Mouse (Mus musculus) hindbrain, embryonic 11.5 days (tissue): Measurements from ENCODE around the gene Ankrd11. TPM values are rescaled to one million over a fixed set of nuclear protein-coding genes. Genes with fewer than 3 reads are reported as not detected.

Source experiments
- ATAC-seq: fragments of 200-750 bp; cut with Nextera tagmentation; 2 replicates; pipeline ENCODE4 v1.8.0; 2017; ENCODE audit warnings: mild to moderate bottlenecking, moderate TSS enrichment, moderate library complexity; ENCODE audit not compliant: low FRiP score
- DNase-seq: peaks from one replicate; pipeline ENCODE4 v3.0.0-alpha.2; 2015; ENCODE audit warnings: low spot score
- H3K27ac ChIP-seq: fragments of 300-500 bp; sonication (generic); 2 replicates; pipeline ENCODE4 v1.5.1; 2014; ENCODE audit warnings: mild to moderate bottlenecking, low read depth, low read length
- H3K27me3 ChIP-seq: fragments of 300-500 bp; sonication (generic); 2 replicates; pipeline ENCODE4 v1.6.1; 2014; ENCODE audit warnings: mild to moderate bottlenecking, low read length, moderate library complexity, mixed read lengths; ENCODE audit not compliant: control insufficient read depth, insufficient read depth
- H3K36me3 ChIP-seq: fragments of 300-500 bp; sonication (generic); 2 replicates; pipeline ENCODE4 v1.6.1; 2014; ENCODE audit warnings: mild to moderate bottlenecking, low read length, moderate library complexity, mixed read lengths; ENCODE audit not compliant: control insufficient read depth, insufficient read depth
- H3K4me1 ChIP-seq: fragments of 300-500 bp; sonication (generic); replicated peaks from 2 replicates; pipeline ENCODE4 v1.6.1; 2014; ENCODE audit warnings: low read length, mixed read lengths; ENCODE audit not compliant: control insufficient read depth, insufficient read depth
- H3K4me2 ChIP-seq: fragments of 300-500 bp; sonication (generic); replicated peaks from 2 replicates; pipeline ENCODE4 v1.6.1; 2014; ENCODE audit warnings: mild to moderate bottlenecking, low read depth, low read length
- H3K4me3 ChIP-seq: fragments of 300-500 bp; sonication (generic); 2 replicates; pipeline ENCODE4 v1.5.1; 2014; ENCODE audit warnings: low read depth, low read length
- H3K9ac ChIP-seq: fragments of 300-500 bp; sonication (generic); 2 replicates; pipeline ENCODE4 v1.6.1; 2014; ENCODE audit warnings: low read depth, low read length
- H3K9me3 ChIP-seq: fragments of 300-500 bp; sonication (generic); 2 replicates; pipeline ENCODE4 v1.6.1; 2016; ENCODE audit warnings: low read length; ENCODE audit not compliant: control insufficient read depth
- WGBS: fragments of 180-500 bp; shearing (Covaris S2); extraction: QIAGEN DNeasy Blood & Tissue Kit; methylation state at CpG from one replicate; pipeline ENCODE4 v1.1.7; 2014; 5-methylcytosine and 5-hydroxymethylcytosine counted together
- polyA plus RNA-seq: library from polyadenylated mRNA; unstranded; fragments of >200 nt; fragmentation: Nextera tagmentation; extraction: Ambion mirVana; gene quantifications from 2 replicates; pipeline ENCODE4 v1.2.1, GENCODE M21; 2014

The Ankrd11 gene
- polyA plus RNA-seq, 1 experiment from 2014 or later: 52.7 TPM

DNA sequence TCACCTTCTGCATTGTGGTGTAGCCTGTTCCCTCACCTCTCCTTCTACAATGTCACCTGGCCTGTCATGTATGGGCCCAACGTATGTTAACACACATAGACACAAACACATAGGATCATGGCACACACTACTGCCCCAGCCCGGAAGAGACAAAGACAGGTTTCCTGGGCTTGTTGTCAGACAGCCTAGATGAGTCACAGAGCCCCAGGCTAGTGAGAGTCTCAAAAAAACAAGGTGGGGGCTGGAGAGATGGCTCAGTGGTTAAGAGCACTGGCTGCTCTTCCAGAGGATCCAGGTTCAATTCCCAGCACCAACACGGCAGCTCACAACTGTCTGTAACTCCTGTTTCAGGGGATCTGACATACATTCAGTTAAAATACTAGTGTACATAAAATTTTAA lies 163.8 kb downstream of the Ankrd11 start:
- Histone ChIP-seq H3K27ac (no peak overlapping the region), H3K9me3 (no peaks in the 10 kb centered on the region), H3K27me3 (no peaks in the 10 kb centered on the region), H3K4me1 (no peaks in the 10 kb centered on the region), H3K36me3 (0 out of 2 replicates have a peak, but pooled peaks cover 3% of the 10 kb centered on the region), H3K9ac (no peak overlapping the region), H3K4me2 (no peak overlapping the region), H3K4me3 (no peak overlapping the region)
- 85% methylated on average over 3 of the region's 3 CpGs for WGBS
- no peak for DNase-seq
- ATAC-seq: no peak

DNA sequence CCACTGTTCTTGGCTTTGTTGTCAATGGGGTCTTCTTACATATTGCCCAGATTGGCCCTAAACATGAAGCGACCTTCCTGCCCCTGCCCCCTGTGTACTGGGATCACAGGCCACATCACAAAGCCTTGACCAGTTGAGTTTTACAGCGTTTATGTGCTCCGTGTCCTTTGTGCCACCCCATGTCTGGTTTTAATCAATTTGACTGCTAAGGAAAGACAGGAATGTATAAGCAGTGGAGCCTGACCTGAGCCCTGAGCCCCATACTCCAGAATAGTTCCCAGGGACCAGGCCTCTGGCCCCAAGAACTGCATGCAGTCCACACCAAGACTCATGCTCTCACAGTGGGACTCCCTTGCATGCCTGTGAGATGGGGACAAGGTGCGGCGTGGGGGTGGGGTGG lies 166.9 kb downstream of the Ankrd11 start:
- Histone ChIP-seq H3K27ac (no peak overlapping the region), H3K9ac (no peak overlapping the region), H3K36me3 (no peaks in the 10 kb centered on the region), H3K4me3 (no peak overlapping the region), H3K27me3 (no peaks in the 10 kb centered on the region), H3K4me2 (no peak overlapping the region), H3K9me3 (no peaks in the 10 kb centered on the region), H3K4me1 (no peaks in the 10 kb centered on the region)
- DNase-seq (no peak), ATAC-seq (no peak)
- 63% methylated on average over 5 of the region's 5 CpGs for WGBS

DNA sequence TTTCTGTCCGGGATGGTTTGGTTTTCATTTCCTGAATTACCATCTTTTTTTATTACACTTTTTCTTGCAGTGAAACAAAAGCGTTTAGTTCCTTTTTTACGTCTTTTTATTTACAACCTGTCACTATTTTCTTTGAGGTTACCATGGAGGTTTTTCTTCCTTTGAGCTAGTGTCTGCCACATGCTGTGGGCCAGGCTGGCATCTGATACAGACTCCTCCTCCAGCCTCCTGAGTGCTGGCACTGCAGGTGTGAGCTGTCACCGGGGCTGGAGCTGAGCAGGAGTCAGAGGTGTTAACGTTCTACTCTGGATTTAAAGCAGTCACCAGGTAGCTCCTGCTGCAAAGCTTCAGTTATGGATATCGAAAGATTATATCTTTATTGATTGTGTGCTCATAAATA lies 168.9 kb downstream of the Ankrd11 start:
- ATAC-seq (no peak), DNase-seq (no peak)
- Histone ChIP-seq H3K27me3 (no peaks in the 10 kb centered on the region), H3K4me2 (no peak overlapping the region), H3K9me3 (no peaks in the 10 kb centered on the region), H3K36me3 (no peaks in the 10 kb centered on the region), H3K4me3 (no peak overlapping the region), H3K27ac (no peak overlapping the region), H3K4me1 (no peaks in the 10 kb centered on the region), H3K9ac (no peak overlapping the region)
- WGBS: 53% methylated on average over 6 of the region's 6 CpGs

DNA sequence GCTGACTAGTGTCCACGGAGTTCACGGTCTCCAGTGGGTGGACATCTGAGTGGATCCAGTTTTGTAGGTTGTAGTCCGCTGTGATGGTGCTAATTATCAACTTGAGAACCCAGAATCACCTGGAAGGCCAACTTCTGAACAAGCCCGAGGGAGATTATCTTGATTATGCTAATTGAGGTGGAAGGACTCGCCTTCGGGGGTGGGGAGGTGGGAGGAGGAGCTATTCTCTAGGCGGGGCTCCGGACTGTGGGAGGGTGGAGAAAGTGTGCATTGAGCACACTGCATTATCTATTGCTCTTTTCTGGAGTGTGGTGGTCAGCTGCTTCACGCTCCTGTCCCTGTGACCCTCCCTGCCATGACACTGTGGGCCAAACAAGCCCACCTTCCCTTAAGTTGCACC lies 170.4 kb downstream of the Ankrd11 start:
- Histone ChIP-seq H3K4me2 (no peak overlapping the region), H3K9me3 (no peaks in the 10 kb centered on the region), H3K27ac (no peak overlapping the region), H3K36me3 (no peaks in the 10 kb centered on the region), H3K4me3 (no peak overlapping the region), H3K4me1 (no peaks in the 10 kb centered on the region), H3K27me3 (no peaks in the 10 kb centered on the region), H3K9ac (no peak overlapping the region)
- ATAC-seq (no peak), DNase-seq (no peak)
- WGBS: 72% methylated on average over 9 of the region's 9 CpGs

GRCm38 (mm10) chr8:122870377-122870863 lies 171.7 kb downstream of the Ankrd11 start:
- H3K36me3 ChIP-seq: no peaks in the 10 kb centered on the region
- no peak overlapping the region for H3K9ac ChIP-seq
- no peaks in the 10 kb centered on the region for H3K9me3 ChIP-seq
- ATAC-seq (no peak), DNase-seq (peak; percentile 31)
- no peaks in the 10 kb centered on the region for H3K27me3 ChIP-seq
- no peak overlapping the region for H3K4me3 ChIP-seq
- 14% methylated on average over 31 of the region's 31 CpGs for WGBS
- no peaks in the 10 kb centered on the region for H3K4me1 ChIP-seq
- H3K27ac ChIP-seq: no peak overlapping the region
- H3K4me2 ChIP-seq: peak overlapping the region; percentile 19; the same call in 1 of the 2 replicates

DNA sequence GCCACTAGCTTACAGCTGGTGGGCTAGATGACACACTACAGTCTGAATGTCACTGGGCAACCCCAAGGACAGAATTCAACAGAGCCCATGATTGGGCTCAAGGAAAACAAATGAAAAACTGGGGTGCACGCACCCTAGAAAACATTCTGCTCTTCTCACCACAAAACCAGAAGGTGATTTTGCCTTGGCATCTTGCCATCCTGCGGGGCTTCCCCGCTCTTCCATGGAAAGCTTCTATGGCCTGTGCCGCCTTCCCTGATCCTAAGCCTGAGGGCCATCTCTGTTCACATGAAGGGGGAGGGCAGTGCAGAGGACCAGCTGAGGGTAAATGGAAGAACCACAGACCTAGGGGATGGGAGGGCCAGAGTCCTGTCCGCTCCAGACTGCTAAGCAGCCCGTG lies 174.1 kb downstream of the Ankrd11 start:
- ATAC-seq (no peak), DNase-seq (no peak)
- no peaks in the 10 kb centered on the region for H3K36me3 ChIP-seq
- H3K4me1 ChIP-seq: no peaks in the 10 kb centered on the region
- WGBS: 86% methylated on average over 6 of the region's 6 CpGs
- H3K4me3 ChIP-seq: no peak overlapping the region
- no peaks in the 10 kb centered on the region for H3K27me3 ChIP-seq
- no peak overlapping the region for H3K27ac ChIP-seq
- no peak overlapping the region for H3K4me2 ChIP-seq
- no peaks in the 10 kb centered on the region for H3K9me3 ChIP-seq
- H3K9ac ChIP-seq: no peak overlapping the region

- Histone ChIP-seq H3K36me3 (no peaks in the 10 kb centered on the region), H3K27ac (no peak overlapping the region), H3K9ac (no peak overlapping the region), H3K4me3 (no peak overlapping the region), H3K4me1 (no peaks in the 10 kb centered on the region), H3K9me3 (no peaks in the 10 kb centered on the region), H3K27me3 (no peaks in the 10 kb centered on the region), H3K4me2 (no peak overlapping the region)
- no peak for DNase-seq
- WGBS: 80% methylated on average over 8 of the region's 8 CpGs
- ATAC-seq: no peak
Measured at GRCm38 (mm10) chr8:122866231-122866630, 175.8 kb downstream of the Ankrd11 start.

GRCm38 (mm10) chr8:122865441-122865840 lies 176.6 kb downstream of the Ankrd11 start:
- no peak overlapping the region for H3K27ac ChIP-seq
- H3K4me3 ChIP-seq: no peak overlapping the region
- peak overlapping the region; percentile 36; the same call in 1 of the 2 replicates for H3K4me2 ChIP-seq
- peak; percentile 34 for DNase-seq
- H3K36me3 ChIP-seq: no peaks in the 10 kb centered on the region
- ATAC-seq: 0 out of 2 replicates have a peak, but pooled peaks have one; percentile 38
- no peak overlapping the region for H3K9ac ChIP-seq
- H3K27me3 ChIP-seq: no peaks in the 10 kb centered on the region
- no peaks in the 10 kb centered on the region for H3K9me3 ChIP-seq
- H3K4me1 ChIP-seq: no peaks in the 10 kb centered on the region
- WGBS: 60% methylated on average over 10 of the region's 10 CpGs

DNA sequence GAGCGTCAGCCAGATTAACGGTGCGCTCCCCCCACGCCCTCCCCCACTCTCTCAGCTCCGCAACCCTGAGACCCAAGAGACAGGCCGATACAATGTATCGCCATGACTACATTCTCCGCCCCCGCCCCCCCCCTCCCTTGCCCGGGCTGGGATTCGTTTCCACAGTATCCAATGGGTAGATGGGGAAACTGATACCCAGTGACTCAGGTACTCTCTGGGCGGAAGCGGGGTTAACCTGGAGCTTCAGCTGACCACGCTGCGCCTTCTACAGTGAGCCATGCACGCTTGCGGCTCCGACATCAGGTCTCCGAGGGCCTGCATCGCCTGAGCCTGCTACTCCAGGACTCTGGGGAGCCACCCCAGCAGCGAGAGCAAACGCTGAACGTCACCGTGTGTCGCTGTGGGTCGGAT lies 177.4 kb downstream of the Ankrd11 start:
- H3K4me3 ChIP-seq: peak overlapping the region; percentile 14; the same call in 1 of the 2 replicates
- H3K27me3 ChIP-seq: no peaks in the 10 kb centered on the region
- H3K27ac ChIP-seq: no peak overlapping the region
- no peaks in the 10 kb centered on the region for H3K4me1 ChIP-seq
- no peaks in the 10 kb centered on the region for H3K36me3 ChIP-seq
- H3K9ac ChIP-seq: peak overlapping the region; percentile 15; the same call in 1 of the 2 replicates
- 51% methylated on average over 26 of the region's 26 CpGs for WGBS
- DNase-seq: peak; percentile 24
- peak overlapping the region; percentile 36 for H3K4me2 ChIP-seq
- H3K9me3 ChIP-seq: no peaks in the 10 kb centered on the region
- ATAC-seq: peak; percentile 35; the same call in 1 of the 2 replicates
